Mouse (Mus musculus) ES-Bruce4 (cell line): ENCODE measurements at regions not wholly inside any gene's neighbourhood (a gene's known extent, or its start where the extent isn't known, plus 50 kb on each side); places are given as distances from the start of the nearest gene placed in this dataset.
A peak's percentile ranks its signal among the peaks of the same experiment; 100 is the strongest.

Experiments used
- H3K27ac ChIP-seq: 2 replicates; pipeline ENCODE4 v1.5.1; 2012; ENCODE audit warnings: low read length, inconsistent platforms; ENCODE audit not compliant: insufficient read depth
- H3K27me3 ChIP-seq: 2 replicates; pipeline ENCODE4 v1.6.1; 2012; ENCODE audit warnings: mild to moderate bottlenecking, low read length, inconsistent platforms; ENCODE audit not compliant: control insufficient read depth, poor library complexity, insufficient read depth, severe bottlenecking
- H3K36me3 ChIP-seq: 2 replicates; pipeline ENCODE4 v1.6.1; 2012; ENCODE audit warnings: inconsistent platforms, mild to moderate bottlenecking, low read length, moderate library complexity; ENCODE audit not compliant: control insufficient read depth, poor library complexity, insufficient read depth, severe bottlenecking
- H3K4me1 ChIP-seq: one replicate; pipeline ENCODE4 v1.8.1; 2011; ENCODE audit warnings: low read length; ENCODE audit not compliant: control insufficient read depth, insufficient read depth
- H3K4me3 ChIP-seq: 2 replicates; pipeline ENCODE4 v1.5.1; 2011; ENCODE audit warnings: low read depth, mild to moderate bottlenecking, low read length
- H3K9ac ChIP-seq: 2 replicates; pipeline ENCODE4 v1.6.1; 2012; ENCODE audit warnings: low read depth, mild to moderate bottlenecking, inconsistent platforms; ENCODE audit not compliant: poor library complexity, severe bottlenecking
- H3K9me3 ChIP-seq: replicated peaks from 2 replicates; pipeline ENCODE4 v1.6.1; 2012; ENCODE audit warnings: mild to moderate bottlenecking, low read length, inconsistent platforms; ENCODE audit not compliant: control insufficient read depth, poor library complexity, insufficient read depth, severe bottlenecking
- CTCF ChIP-seq: IDR thresholded peaks from one replicate; pipeline ENCODE4 v1.8.1; 2011; ENCODE audit warnings: low read depth, low read length
- EP300 ChIP-seq: IDR thresholded peaks from 2 replicates; pipeline ENCODE4 v1.6.1; 2011; ENCODE audit warnings: low read depth, low read length; ENCODE audit not compliant: insufficient read depth
- POLR2A ChIP-seq: IDR thresholded peaks from one replicate; pipeline ENCODE4 v1.8.1; 2011; ENCODE audit warnings: low read length; ENCODE audit not compliant: insufficient read depth

GRCm38 (mm10) chr1:77930661-77931060, 266.3 kb downstream of the Pax3 start:
- Histone ChIP-seq H3K27me3 (no peaks in the 10 kb centered on the region), H3K27ac (no peak overlapping the region), H3K9ac (no peak overlapping the region), H3K4me1 (no peaks in the 10 kb centered on the region), H3K4me3 (no peak overlapping the region), H3K36me3 (no peaks in the 10 kb centered on the region), H3K9me3 (no peaks in the 10 kb centered on the region)
- TF ChIP-seq CTCF, result peak; percentile 42
- no peak for TF ChIP-seq EP300

GRCm38 (mm10) chr1:77929552-77929951, 267.4 kb downstream of the Pax3 start:
- no peaks in the 10 kb centered on the region for H3K9me3 ChIP-seq
- H3K4me1 ChIP-seq, result no peaks in the 10 kb centered on the region
- H3K27me3 ChIP-seq, result no peaks in the 10 kb centered on the region
- no peaks in the 10 kb centered on the region for H3K36me3 ChIP-seq
- TF ChIP-seq EP300, result no peak
- no peak for TF ChIP-seq POLR2A
- no peak for TF ChIP-seq CTCF
- H3K9ac ChIP-seq, result no peak overlapping the region
- no peak overlapping the region for H3K27ac ChIP-seq
- H3K4me3 ChIP-seq, result no peak overlapping the region

DNA sequence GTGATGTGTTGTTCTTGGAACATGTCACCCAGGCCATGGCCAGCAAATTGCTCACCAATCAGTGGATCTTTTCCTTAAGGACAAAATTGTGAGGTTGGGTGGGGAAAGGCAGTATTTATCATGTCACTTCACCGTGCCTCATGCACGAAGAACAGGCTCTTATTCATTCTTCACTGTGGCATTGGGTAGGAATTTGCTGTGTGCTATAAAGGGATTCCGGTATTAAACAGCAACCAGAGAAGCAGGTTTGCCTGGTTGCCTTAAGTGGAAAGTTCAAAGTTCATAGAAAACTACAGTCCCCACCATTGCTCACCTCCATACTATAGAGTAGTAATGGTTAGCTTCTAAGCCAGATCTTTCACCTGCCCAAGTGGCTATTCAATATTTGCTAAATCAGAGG, 270.8 kb downstream of the Pax3 start:
- no peak for TF ChIP-seq CTCF
- TF ChIP-seq EP300, result no peak
- no peak for TF ChIP-seq POLR2A
- Histone ChIP-seq H3K4me3 (no peak overlapping the region), H3K4me1 (no peaks in the 10 kb centered on the region), H3K9ac (no peak overlapping the region), H3K9me3 (no peaks in the 10 kb centered on the region), H3K27ac (no peak overlapping the region), H3K36me3 (no peaks in the 10 kb centered on the region), H3K27me3 (no peaks in the 10 kb centered on the region)

- Histone ChIP-seq H3K27me3 (no peaks in the 10 kb centered on the region), H3K9ac (no peak overlapping the region), H3K9me3 (no peaks in the 10 kb centered on the region), H3K36me3 (no peaks in the 10 kb centered on the region), H3K4me1 (no peaks in the 10 kb centered on the region), H3K4me3 (no peak overlapping the region), H3K27ac (no peak overlapping the region)
- TF ChIP-seq CTCF (no peak), POLR2A (no peak), EP300 (no peak)
Measured at GRCm38 (mm10) chr1:77896226-77896625, 300.7 kb downstream of the Pax3 start.

DNA sequence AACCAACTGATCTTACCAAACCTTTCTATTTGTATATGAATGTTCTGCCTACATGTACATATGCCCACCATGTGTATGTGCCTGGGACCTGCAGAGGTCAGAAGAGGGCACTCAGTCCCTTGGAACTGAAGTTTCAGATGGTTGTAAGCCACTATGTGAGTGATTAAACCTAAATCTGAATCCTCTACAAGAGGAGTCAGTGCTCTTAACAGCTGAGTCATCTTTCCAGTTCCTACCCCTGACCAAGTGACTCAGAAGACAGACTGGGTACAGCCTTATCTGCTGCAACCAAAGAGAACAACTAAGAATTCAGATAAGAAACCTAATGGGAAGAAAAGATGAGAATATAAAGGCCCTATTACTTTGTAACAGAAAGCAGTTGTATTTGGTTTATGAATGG, 317.9 kb downstream of the Pax3 start:
- TF ChIP-seq POLR2A, result no peak
- Histone ChIP-seq H3K4me1 (no peaks in the 10 kb centered on the region), H3K9me3 (no peaks in the 10 kb centered on the region), H3K9ac (no peak overlapping the region), H3K4me3 (no peak overlapping the region), H3K27me3 (no peaks in the 10 kb centered on the region), H3K27ac (no peak overlapping the region), H3K36me3 (no peaks in the 10 kb centered on the region)

- Histone ChIP-seq H3K27ac (no peak overlapping the region), H3K9ac (no peak overlapping the region), H3K4me3 (no peak overlapping the region), H3K4me1 (no peaks in the 10 kb centered on the region), H3K9me3 (no peaks in the 10 kb centered on the region), H3K36me3 (no peaks in the 10 kb centered on the region), H3K27me3 (no peaks in the 10 kb centered on the region; the same call in 1 of the 2 replicates)
- TF ChIP-seq CTCF, result no peak
- TF ChIP-seq EP300, result no peak
- no peak for TF ChIP-seq POLR2A
Measured at GRCm38 (mm10) chr1:77870125-77870524, 326.8 kb downstream of the Pax3 start.

DNA sequence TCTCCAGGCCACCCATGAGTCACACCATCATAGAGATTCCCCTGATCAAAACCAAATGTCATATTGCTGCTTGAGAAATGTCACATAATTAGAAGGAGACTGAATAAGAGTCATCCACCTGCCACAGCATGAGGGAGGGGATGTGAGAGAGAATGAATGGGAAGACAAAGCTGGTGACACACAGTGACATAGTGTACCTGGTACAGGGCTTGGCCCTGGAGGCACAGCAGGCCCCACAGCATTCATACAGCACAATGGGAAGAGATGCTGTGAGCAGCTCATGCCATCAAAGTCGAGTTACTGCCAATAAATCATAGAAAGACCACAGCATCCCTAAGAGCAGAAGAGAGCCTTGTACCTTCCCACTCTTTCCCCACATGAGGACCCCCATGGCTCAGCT, 327.8 kb downstream of the Pax3 start:
- Histone ChIP-seq H3K27ac (no peak overlapping the region), H3K36me3 (no peaks in the 10 kb centered on the region), H3K4me3 (no peak overlapping the region), H3K9ac (no peak overlapping the region), H3K4me1 (no peaks in the 10 kb centered on the region), H3K27me3 (no peaks in the 10 kb centered on the region; the same call in 1 of the 2 replicates), H3K9me3 (no peaks in the 10 kb centered on the region)
- TF ChIP-seq CTCF (no peak), EP300 (no peak), POLR2A (no peak)
